Mouse (Mus musculus) neural tube, embryonic 14.5 days (tissue): ENCODE measurements around the gene Stk32b. TPM values are rescaled to one million over a fixed set of nuclear protein-coding genes. Genes with fewer than 3 reads are reported as not detected.

Experiments
- ATAC-seq: fragments of 200-750 bp; cut with Nextera tagmentation; 2 replicates; pipeline ENCODE4 v1.8.0; 2017; ENCODE audit warnings: low read depth, mild to moderate bottlenecking, moderate TSS enrichment, moderate library complexity
- H3K27ac ChIP-seq: fragments of 300-500 bp; sonication (generic); 2 replicates; pipeline ENCODE4 v1.5.1; 2014; ENCODE audit warnings: low read depth, mild to moderate bottlenecking, control low read depth, low read length, moderate library complexity, mixed read lengths
- H3K27me3 ChIP-seq: fragments of 300-500 bp; sonication (generic); 2 replicates; pipeline ENCODE4 v1.6.1; 2014; ENCODE audit warnings: low read length; ENCODE audit not compliant: control insufficient read depth, insufficient read depth
- H3K36me3 ChIP-seq: fragments of 300-500 bp; sonication (generic); 2 replicates; pipeline ENCODE4 v1.6.1; 2014; ENCODE audit warnings: low read length, mixed read lengths; ENCODE audit not compliant: control insufficient read depth, insufficient read depth
- H3K4me1 ChIP-seq: fragments of 300-500 bp; sonication (generic); 2 replicates; pipeline ENCODE4 v1.6.1; 2014; ENCODE audit warnings: low read length; ENCODE audit not compliant: control insufficient read depth, insufficient read depth
- H3K4me2 ChIP-seq: fragments of 300-500 bp; sonication (generic); 2 replicates; pipeline ENCODE4 v1.6.1; 2014; ENCODE audit warnings: mild to moderate bottlenecking, low read depth, low read length, control low read depth
- H3K4me3 ChIP-seq: fragments of 300-500 bp; sonication (generic); 2 replicates; pipeline ENCODE4 v1.5.1; 2014; ENCODE audit warnings: low read depth, low read length, control low read depth, mixed read lengths
- H3K9ac ChIP-seq: fragments of 300-500 bp; sonication (generic); replicated peaks from 2 replicates; pipeline ENCODE4 v1.6.1; 2014; ENCODE audit warnings: low read depth, mild to moderate bottlenecking, control low read depth, low read length, mixed read lengths
- H3K9me3 ChIP-seq: fragments of 300-500 bp; sonication (generic); 2 replicates; pipeline ENCODE4 v1.6.1; 2016; ENCODE audit warnings: low read length; ENCODE audit not compliant: control insufficient read depth
- WGBS: fragments of 180-500 bp; shearing (Covaris S2); extraction: QIAGEN DNeasy Blood & Tissue Kit; methylation state at CpG from one replicate; pipeline ENCODE4 v1.1.7; 2014; 5-methylcytosine and 5-hydroxymethylcytosine counted together
- polyA plus RNA-seq: library from polyadenylated mRNA; unstranded; fragments of >200 nt; fragmentation: Nextera tagmentation; extraction: Ambion mirVana; gene quantifications from 2 replicates; pipeline ENCODE4 v1.2.1, GENCODE M21; 2014

Gene Stk32b
- polyA plus RNA-seq, 1 experiment from 2014 or later = 55.0 TPM

- 85% methylated on average over 2 of the region's 2 CpGs for WGBS
- Histone ChIP-seq H3K36me3 (no peaks in the 10 kb centered on the region), H3K4me2 (no peak overlapping the region), H3K9me3 (no peaks in the 10 kb centered on the region), H3K9ac (no peak overlapping the region), H3K27ac (no peak overlapping the region), H3K4me1 (no peaks in the 10 kb centered on the region), H3K27me3 (no peaks in the 10 kb centered on the region), H3K4me3 (no peak overlapping the region)
- ATAC-seq = no peak
These were observed 13.8 kb upstream of the Stk32b start for GRCm38 (mm10) chr5:37730781-37731180.

DNA sequence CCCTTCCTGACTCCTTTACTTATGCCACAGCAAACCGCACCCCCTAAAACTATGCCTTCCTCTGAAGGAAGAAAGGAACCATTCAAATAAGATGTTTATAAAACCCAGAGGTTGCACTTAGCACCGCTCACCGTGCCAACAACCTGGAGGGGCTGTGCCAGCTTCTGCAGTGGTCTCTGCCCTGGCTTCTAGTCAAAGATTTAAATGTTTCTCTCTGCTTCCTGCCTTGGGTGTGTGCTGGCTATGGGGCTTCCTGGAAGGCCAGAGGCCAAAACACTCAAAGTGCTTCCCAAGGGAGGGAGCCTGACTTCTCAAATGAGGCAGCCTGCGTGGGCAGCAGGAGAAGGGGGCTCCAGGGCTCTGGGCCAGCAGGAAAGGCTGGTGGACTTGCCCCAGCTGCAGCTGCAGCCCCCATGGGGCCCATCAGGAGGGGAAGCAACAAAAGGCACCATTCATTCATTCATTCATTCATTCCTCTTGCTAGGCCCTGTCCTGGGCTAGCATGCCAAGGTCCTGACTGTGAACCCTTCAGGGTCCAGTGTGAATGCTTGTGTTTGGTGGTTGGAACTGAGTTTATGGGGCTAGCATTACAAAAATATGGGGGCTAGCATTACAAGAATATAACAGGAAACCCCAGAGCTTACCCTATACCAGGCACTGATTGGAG lies 8.4 kb upstream of the Stk32b start:
- H3K27ac ChIP-seq = no peak overlapping the region
- H3K9me3 ChIP-seq = no peaks in the 10 kb centered on the region
- H3K4me3 ChIP-seq = no peak overlapping the region
- H3K4me1 ChIP-seq = no peaks in the 10 kb centered on the region; the same call in 1 of the 2 replicates
- 69% methylated on average over 4 of the region's 4 CpGs for WGBS
- no peak for ATAC-seq
- no peaks in the 10 kb centered on the region for H3K36me3 ChIP-seq
- H3K27me3 ChIP-seq = no peaks in the 10 kb centered on the region
- no peak overlapping the region for H3K9ac ChIP-seq
- no peak overlapping the region for H3K4me2 ChIP-seq

DNA sequence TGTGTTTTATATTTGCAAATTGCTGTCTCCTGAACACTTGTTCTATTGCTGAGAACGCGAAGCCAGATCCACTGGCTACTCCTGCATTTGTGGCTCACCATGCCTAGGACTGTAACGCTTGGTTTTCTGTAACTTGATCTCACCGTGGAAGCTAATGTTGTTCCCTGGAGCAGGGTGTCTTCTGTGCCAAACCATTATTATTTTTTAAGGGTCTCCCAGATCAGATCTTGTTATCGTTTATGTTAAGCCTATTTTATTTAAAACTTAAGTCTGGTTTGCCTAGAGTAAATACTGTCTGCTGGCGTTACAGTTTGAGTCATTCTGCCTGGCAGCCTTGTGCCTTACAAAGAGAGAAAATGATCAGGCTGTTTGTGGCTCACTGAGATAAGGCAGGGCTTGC lies 3.7 kb upstream of the Stk32b start:
- H3K4me2 ChIP-seq = no peak overlapping the region
- H3K4me1 ChIP-seq = peaks cover under 1% of the 10 kb centered on the region; the same call in 1 of the 2 replicates
- peaks cover 3% of the 10 kb centered on the region; the same call in 1 of the 2 replicates for H3K27me3 ChIP-seq
- H3K27ac ChIP-seq = 0 out of 2 replicates have a peak overlapping the region, but pooled peaks have one; percentile 22
- no peak for ATAC-seq
- WGBS = 24% methylated on average over 6 of the region's 6 CpGs
- H3K36me3 ChIP-seq = no peaks in the 10 kb centered on the region
- H3K4me3 ChIP-seq = no peak overlapping the region
- no peaks in the 10 kb centered on the region for H3K9me3 ChIP-seq
- H3K9ac ChIP-seq = no peak overlapping the region

- Histone ChIP-seq H3K4me1 (peaks cover 3% of the 10 kb centered on the region; the same call in 1 of the 2 replicates), H3K27ac (peak overlapping the region; percentile 60), H3K9me3 (no peaks in the 10 kb centered on the region), H3K9ac (peak overlapping the region; percentile 64), H3K4me2 (peak overlapping the region; percentile 66), H3K27me3 (peaks cover 3% of the 10 kb centered on the region; the same call in 1 of the 2 replicates), H3K4me3 (peak overlapping the region; percentile 45), H3K36me3 (no peaks in the 10 kb centered on the region)
- peak; percentile 69 for ATAC-seq
- WGBS = 2% methylated on average over 14 of the region's 14 CpGs
These were observed 503 bp upstream of the Stk32b start for GRCm38 (mm10) chr5:37717384-37717963.

GRCm38 (mm10) chr5:37709257-37709904 lies 7.6 kb downstream of the Stk32b start:
- H3K9ac ChIP-seq = no peak overlapping the region
- no peaks in the 10 kb centered on the region for H3K9me3 ChIP-seq
- WGBS = 87% methylated on average over 5 of the region's 5 CpGs
- no peak overlapping the region for H3K27ac ChIP-seq
- no peaks in the 10 kb centered on the region for H3K36me3 ChIP-seq
- H3K27me3 ChIP-seq = no peaks in the 10 kb centered on the region
- ATAC-seq = no peak
- H3K4me2 ChIP-seq = no peak overlapping the region
- no peaks in the 10 kb centered on the region for H3K4me1 ChIP-seq
- no peak overlapping the region for H3K4me3 ChIP-seq

DNA sequence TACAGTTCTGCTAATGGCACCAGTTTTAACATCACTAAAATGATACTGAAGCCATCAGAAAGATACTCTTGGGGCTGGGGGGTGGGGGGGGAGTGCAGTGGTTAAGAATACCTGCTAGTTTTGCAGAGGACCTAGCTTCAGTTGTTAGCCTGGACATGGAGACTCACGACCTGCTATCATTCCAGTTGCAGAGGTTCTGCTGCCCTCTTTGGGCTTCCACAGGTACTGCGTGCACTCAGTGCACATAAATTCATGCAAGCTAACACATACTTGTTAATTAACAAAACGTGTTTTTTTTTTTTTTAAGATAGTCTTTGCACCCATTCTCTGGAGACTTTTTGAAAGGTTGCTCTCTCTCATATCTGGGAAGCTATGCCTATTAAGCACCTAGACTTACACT lies 8.8 kb downstream of the Stk32b start:
- H3K9ac ChIP-seq = no peak overlapping the region
- no peak for ATAC-seq
- H3K9me3 ChIP-seq = no peaks in the 10 kb centered on the region
- 68% methylated on average over 3 of the region's 3 CpGs for WGBS
- H3K27ac ChIP-seq = no peak overlapping the region
- H3K4me1 ChIP-seq = no peaks in the 10 kb centered on the region
- no peaks in the 10 kb centered on the region for H3K27me3 ChIP-seq
- no peak overlapping the region for H3K4me2 ChIP-seq
- H3K4me3 ChIP-seq = no peak overlapping the region
- H3K36me3 ChIP-seq = no peaks in the 10 kb centered on the region

DNA sequence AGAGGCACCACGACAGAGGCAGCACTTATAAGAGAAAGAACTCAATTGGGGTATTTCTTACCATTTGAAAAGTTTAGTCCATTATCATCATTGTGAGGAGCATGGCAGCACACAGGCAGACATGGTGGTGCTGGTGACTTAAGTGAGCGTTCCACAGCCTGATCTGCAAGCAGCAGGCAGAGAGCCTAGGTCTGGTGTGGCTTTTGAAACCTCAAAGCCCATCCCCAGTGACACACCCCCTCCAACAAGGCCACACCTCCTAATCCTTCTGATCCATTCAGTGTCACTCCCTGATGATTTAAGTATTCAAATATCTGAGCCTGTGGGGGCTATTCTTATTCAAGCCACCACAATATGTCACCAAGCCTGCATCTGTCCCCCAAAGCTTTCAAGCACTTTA lies 12.0 kb downstream of the Stk32b start:
- H3K36me3 ChIP-seq = no peaks in the 10 kb centered on the region
- H3K27me3 ChIP-seq = no peaks in the 10 kb centered on the region
- ATAC-seq = no peak
- H3K4me1 ChIP-seq = no peaks in the 10 kb centered on the region
- 82% methylated on average over 2 of the region's 2 CpGs for WGBS
- H3K9ac ChIP-seq = no peak overlapping the region
- no peak overlapping the region for H3K27ac ChIP-seq
- H3K9me3 ChIP-seq = no peaks in the 10 kb centered on the region
- no peak overlapping the region for H3K4me2 ChIP-seq
- H3K4me3 ChIP-seq = no peak overlapping the region

- no peaks in the 10 kb centered on the region for H3K4me1 ChIP-seq
- no peak overlapping the region for H3K9ac ChIP-seq
- ATAC-seq = no peak
- H3K36me3 ChIP-seq = no peaks in the 10 kb centered on the region
- no peaks in the 10 kb centered on the region for H3K27me3 ChIP-seq
- H3K27ac ChIP-seq = no peak overlapping the region
- 59% methylated on average over 12 of the region's 12 CpGs for WGBS
- no peak overlapping the region for H3K4me2 ChIP-seq
- no peak overlapping the region for H3K4me3 ChIP-seq
- no peaks in the 10 kb centered on the region for H3K9me3 ChIP-seq
These were observed 17.2 kb downstream of the Stk32b start for GRCm38 (mm10) chr5:37699757-37700156.

DNA sequence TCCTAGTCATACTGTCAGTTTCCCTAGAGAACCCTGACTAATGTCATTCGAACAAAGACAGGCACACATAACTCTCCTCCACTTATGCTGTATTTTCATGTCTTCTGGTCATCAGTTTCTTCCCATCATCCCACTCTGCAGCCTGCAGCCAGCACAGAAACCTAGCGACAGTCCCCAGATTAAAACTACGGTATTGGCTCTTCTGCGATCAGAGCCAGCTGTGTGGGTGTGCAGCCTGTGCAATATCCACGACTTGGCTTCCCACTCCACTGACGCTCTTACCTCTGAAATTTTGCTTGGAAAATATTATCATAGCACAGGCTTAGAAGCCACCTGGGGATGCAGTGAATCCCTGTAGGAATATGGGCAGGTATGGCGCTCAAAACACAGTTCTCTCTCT lies 19.7 kb downstream of the Stk32b start:
- no peaks in the 10 kb centered on the region for H3K36me3 ChIP-seq

More for the DNA sequence above, 19.7 kb downstream of the Stk32b start:
- Histone ChIP-seq H3K4me3 (no peak overlapping the region), H3K4me1 (no peaks in the 10 kb centered on the region), H3K9me3 (no peaks in the 10 kb centered on the region), H3K27ac (no peak overlapping the region), H3K4me2 (no peak overlapping the region), H3K27me3 (no peaks in the 10 kb centered on the region), H3K9ac (no peak overlapping the region)
- ATAC-seq = no peak
- 90% methylated on average over 7 of the region's 7 CpGs for WGBS
